Mouse (Mus musculus): Measurements from ENCODE around the gene Pate2.

- TF ChIP-seq GATA1 (IDR thresholded peaks at IDR 0.05; ENCODE audit: low read length), result no peak
- no peak for TF ChIP-seq TAL1 (IDR thresholded peaks at IDR 0.05; ENCODE audit: low read length)
Observed at GRCm38 (mm10) chr9:35611841-35612240, 41.8 kb downstream of the Pate2 start, which contains the start of gene Pate4.
